Mouse (Mus musculus): Measurements from ENCODE around the gene Lyrm7. TPM values are rescaled to one million over a fixed set of nuclear protein-coding genes. Genes with fewer than 3 reads are reported as not detected.

The Lyrm7 gene
- 2.6 and 4.1 TPM in 2 replicates for polyA plus RNA-seq (2015; fragmentation: Nextera tagmentation; extraction: Ambion mirVana)

DNA sequence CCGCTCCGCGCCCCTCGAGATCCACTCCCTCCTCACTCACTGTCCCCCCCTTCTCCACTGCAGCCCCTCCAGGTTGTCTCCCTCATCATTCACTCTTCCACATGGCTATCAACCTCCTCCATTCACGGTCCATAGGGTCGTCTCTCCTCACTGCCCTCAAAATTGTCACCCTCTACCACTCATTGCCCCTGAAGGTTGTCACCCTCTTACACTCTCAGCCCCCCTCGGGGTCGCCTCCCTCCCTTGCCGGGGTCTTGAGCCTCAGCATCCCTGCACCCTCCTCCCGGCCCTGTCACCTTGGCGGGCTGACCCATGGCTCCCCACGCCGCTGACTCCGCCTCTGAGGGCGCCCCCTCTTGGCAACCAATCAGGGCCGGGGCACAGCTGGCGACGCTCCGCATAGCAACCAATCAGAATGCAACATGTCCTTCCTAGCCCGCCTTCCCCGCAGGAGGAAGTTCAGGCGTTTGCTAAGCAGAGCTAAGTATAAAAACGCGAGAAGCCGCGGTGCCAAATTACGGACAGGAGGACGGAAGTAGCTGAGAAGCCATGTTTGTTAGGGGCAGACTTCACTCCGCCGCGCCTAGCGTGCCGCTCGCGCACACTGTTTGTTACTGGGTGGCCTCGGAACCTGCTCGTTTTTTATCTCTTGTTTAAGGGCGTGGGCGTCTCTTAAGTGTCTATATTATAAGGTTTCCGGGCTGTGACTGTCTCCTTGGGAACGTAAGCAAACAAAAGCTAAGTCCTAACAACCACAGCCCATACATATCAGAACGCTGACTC, at the start of gene Lyrm7:
Gene Lyrm7 (minus strand): TSS at position 661 of the 783 bp plus-strand sequence.
- H3K9me3 ChIP-seq (replicated peaks), result no peaks in the 10 kb centered on the region
- H3K9ac ChIP-seq, result peak within 1 kb of the TSS; percentile 73
- H3K4me3 ChIP-seq (replicated peaks), result peak within 1 kb of the TSS; percentile 73
- peaks cover 41% of the 10 kb centered on the region for H3K4me1 ChIP-seq (replicated peaks)
- H3K36me3 ChIP-seq (replicated peaks), result no peaks in the 10 kb centered on the region
- H3K27me3 ChIP-seq, result no peaks in the 10 kb centered on the region
- ATAC-seq (ENCODE audit: insufficient read depth), result peak; percentile 96
- peak within 1 kb of the TSS; percentile 86 for H3K4me2 ChIP-seq
- WGBS (ENCODE audit: insufficient replicate concordance), result under 1% methylated on average over 42 of the region's 42 CpGs
- H3K27ac ChIP-seq (replicated peaks), result peak within 1 kb of the TSS; percentile 96

DNA sequence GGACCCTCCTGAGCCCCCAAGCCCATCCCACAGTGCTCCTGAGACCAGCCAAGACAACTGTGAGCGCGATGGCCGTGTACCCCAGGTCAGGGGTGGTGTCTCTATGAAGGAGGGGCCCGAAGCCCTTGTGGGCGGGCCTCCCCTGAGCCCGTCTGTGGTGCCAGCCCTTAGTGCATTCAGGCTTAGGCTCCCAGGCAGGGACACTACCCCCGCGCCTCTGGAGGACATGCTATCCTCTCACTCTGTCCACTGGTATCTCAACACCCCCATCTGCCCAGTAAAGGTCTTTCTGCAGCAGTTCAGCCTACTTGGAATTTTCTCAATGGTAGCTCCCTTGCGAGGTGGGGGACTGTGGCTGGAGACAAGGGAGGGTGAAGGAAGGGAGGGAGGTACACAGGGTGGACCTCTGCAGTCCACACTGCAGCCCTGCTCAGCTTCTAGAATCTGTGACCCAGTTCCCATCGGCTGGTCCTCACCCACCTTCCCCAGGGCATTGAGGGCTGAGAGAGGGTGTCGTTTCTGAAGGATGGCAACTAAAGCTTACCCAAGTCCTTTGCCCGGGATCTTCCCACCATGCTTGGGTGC, 49.5 kb upstream of the Lyrm7 start:
- Histone ChIP-seq H3K27ac (replicated peaks) (no peak overlapping the region), H3K27me3 (no peaks in the 10 kb centered on the region), H3K4me3 (replicated peaks) (no peak overlapping the region), H3K4me2 (no peak overlapping the region), H3K9me3 (replicated peaks) (no peaks in the 10 kb centered on the region), H3K36me3 (replicated peaks) (peaks cover 19% of the 10 kb centered on the region), H3K9ac (no peak overlapping the region), H3K4me1 (replicated peaks) (peaks cover 14% of the 10 kb centered on the region)
- ATAC-seq (ENCODE audit: insufficient read depth), result no peak
- WGBS (ENCODE audit: insufficient replicate concordance), result 79% methylated on average over 12 of the region's 12 CpGs

DNA sequence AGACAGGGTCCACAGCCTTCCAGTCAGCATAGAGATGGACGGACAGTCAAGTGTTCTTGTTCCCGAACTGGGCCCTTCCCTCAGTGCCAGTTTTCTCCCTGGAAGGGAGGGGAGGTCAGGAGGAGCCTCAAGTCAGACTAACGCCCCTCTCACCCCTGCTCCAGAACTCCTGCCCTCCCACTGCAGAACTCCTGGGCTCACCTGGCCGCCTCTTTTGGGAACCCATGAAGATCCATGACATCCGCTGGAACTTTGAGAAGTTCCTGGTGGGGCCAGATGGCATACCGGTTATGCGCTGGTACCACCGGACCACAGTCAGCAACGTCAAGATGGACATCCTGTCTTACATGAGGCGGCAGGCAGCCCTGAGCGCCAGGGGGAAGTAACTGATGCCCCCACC, 48.6 kb upstream of the Lyrm7 start:
- Histone ChIP-seq H3K4me1 (replicated peaks) (peaks cover 20% of the 10 kb centered on the region), H3K27ac (replicated peaks) (no peak overlapping the region), H3K4me3 (replicated peaks) (no peak overlapping the region), H3K9me3 (replicated peaks) (no peaks in the 10 kb centered on the region), H3K36me3 (replicated peaks) (peaks cover 12% of the 10 kb centered on the region; the same call in 1 of the 2 replicates), H3K27me3 (no peaks in the 10 kb centered on the region), H3K4me2 (no peak overlapping the region), H3K9ac (no peak overlapping the region)
- 68% methylated on average over 11 of the region's 11 CpGs for WGBS (ENCODE audit: insufficient replicate concordance)
- ATAC-seq (ENCODE audit: insufficient read depth), result no peak

DNA sequence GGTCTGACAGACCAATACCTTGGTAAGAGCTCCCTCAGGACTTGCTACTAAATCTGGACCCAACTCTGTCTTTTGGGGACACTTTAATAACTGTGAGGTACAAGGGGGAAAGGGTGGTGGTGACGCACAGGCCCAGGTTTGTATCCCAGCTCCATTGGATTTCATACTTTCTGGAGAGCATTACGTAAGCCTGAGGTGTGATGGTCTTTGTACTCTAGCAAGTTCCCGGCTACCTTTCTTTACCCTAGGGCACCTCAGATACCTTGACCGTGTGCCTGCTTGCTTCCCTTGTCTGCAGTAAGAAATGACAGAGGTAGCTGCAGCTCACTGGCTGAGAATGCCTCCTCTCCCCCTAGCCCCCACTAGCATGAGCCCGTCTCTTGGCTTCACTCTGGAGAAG, 46.5 kb upstream of the Lyrm7 start:
- Histone ChIP-seq H3K4me1 (replicated peaks) (peaks cover 33% of the 10 kb centered on the region), H3K4me2 (no peak overlapping the region), H3K4me3 (replicated peaks) (no peak overlapping the region), H3K27me3 (peaks cover 14% of the 10 kb centered on the region), H3K36me3 (replicated peaks) (peaks cover 12% of the 10 kb centered on the region; the same call in 1 of the 2 replicates), H3K9me3 (replicated peaks) (no peaks in the 10 kb centered on the region), H3K27ac (replicated peaks) (no peak overlapping the region), H3K9ac (no peak overlapping the region)
- 62% methylated on average over 5 of the region's 5 CpGs for WGBS (ENCODE audit: insufficient replicate concordance)
- no peak for ATAC-seq (ENCODE audit: insufficient read depth)

DNA sequence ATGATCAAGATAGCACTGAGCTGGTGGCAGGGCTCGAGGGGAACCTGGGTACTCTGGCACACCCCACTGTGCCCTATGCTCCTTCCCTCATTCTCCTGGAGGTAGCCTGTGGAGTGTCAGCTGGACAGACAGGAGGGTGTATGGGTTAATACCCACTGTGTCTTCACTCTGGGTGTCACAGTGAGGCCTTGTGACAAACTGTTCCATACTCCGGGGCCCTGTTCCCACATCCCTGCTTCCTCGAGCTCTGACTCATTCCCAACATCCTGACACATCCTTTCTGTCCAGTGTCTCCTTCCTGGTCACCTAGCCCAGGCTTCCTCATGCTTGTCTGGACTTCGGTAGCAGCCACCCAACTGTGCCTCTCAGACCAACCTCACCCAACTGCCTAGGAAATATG, 45.8 kb upstream of the Lyrm7 start:
- peaks cover 33% of the 10 kb centered on the region for H3K4me1 ChIP-seq (replicated peaks)
- ATAC-seq (ENCODE audit: insufficient read depth), result no peak
- no peaks in the 10 kb centered on the region for H3K9me3 ChIP-seq (replicated peaks)
- H3K27me3 ChIP-seq, result peaks cover 16% of the 10 kb centered on the region
- H3K4me2 ChIP-seq, result no peak overlapping the region
- peaks cover 12% of the 10 kb centered on the region; the same call in 1 of the 2 replicates for H3K36me3 ChIP-seq (replicated peaks)
- H3K4me3 ChIP-seq (replicated peaks), result no peak overlapping the region
- WGBS (ENCODE audit: insufficient replicate concordance), result 49% methylated on average over 4 of the region's 4 CpGs
- H3K9ac ChIP-seq, result no peak overlapping the region
- no peak overlapping the region for H3K27ac ChIP-seq (replicated peaks)

DNA sequence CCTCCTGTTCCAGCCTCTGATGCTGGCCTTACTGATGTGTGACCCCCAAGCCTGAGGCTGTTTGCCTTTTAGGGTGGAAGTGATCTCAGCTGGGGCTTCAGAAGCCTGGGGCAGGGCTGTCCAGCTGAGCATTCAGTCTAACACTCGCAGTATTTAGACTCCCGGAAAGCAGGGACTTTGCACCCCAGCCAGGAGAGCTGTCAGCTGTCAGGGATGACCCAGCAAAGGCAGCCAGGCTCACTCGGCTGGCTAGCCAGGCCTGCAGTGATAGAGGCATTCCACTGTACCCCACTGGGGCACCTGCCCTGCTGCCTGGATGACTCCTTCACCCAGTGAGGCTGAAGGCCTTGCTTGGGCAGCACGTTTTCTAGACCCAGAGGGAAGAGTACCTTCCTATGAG, 45.2 kb upstream of the Lyrm7 start:
- Histone ChIP-seq H3K27me3 (peaks cover 16% of the 10 kb centered on the region), H3K4me1 (replicated peaks) (peaks cover 33% of the 10 kb centered on the region), H3K27ac (replicated peaks) (0 out of 2 replicates have a peak overlapping the region, but pooled peaks have one; percentile 9), H3K9ac (no peak overlapping the region), H3K36me3 (replicated peaks) (peaks cover 12% of the 10 kb centered on the region; the same call in 1 of the 2 replicates), H3K9me3 (replicated peaks) (no peaks in the 10 kb centered on the region), H3K4me3 (replicated peaks) (no peak overlapping the region), H3K4me2 (no peak overlapping the region)
- 51% methylated on average over 4 of the region's 4 CpGs for WGBS (ENCODE audit: insufficient replicate concordance)
- ATAC-seq (ENCODE audit: insufficient read depth), result peak; percentile 61; the same call in 1 of the 2 replicates

DNA sequence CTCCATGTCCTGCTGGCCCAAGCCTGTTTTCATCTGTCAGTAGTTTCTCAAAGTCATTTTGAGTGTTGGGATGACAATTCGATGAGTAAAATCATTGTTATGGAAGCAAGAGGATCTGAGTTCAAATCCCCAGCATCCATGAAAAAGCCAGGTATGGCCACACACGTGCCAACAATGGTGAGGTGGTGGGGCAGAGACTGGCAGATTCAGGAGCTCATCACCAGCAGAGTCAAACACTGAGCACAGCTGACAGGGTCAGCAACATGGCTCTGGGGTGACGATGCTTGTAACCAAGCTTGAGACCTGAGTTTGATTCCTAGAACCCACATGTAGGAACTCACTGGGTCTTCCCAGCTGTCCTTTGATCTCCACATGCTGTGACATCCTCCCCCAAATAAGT, 44.4 kb upstream of the Lyrm7 start:
- WGBS (ENCODE audit: insufficient replicate concordance), result 68% methylated on average over 3 of the region's 3 CpGs
- Histone ChIP-seq H3K4me3 (replicated peaks) (no peak overlapping the region), H3K36me3 (replicated peaks) (0 out of 2 replicates have a peak, but pooled peaks cover 7% of the 10 kb centered on the region), H3K4me1 (replicated peaks) (peaks cover 33% of the 10 kb centered on the region), H3K27ac (replicated peaks) (no peak overlapping the region), H3K4me2 (no peak overlapping the region), H3K9ac (no peak overlapping the region), H3K9me3 (replicated peaks) (no peaks in the 10 kb centered on the region), H3K27me3 (peaks cover 16% of the 10 kb centered on the region)
- ATAC-seq (ENCODE audit: insufficient read depth), result no peak

DNA sequence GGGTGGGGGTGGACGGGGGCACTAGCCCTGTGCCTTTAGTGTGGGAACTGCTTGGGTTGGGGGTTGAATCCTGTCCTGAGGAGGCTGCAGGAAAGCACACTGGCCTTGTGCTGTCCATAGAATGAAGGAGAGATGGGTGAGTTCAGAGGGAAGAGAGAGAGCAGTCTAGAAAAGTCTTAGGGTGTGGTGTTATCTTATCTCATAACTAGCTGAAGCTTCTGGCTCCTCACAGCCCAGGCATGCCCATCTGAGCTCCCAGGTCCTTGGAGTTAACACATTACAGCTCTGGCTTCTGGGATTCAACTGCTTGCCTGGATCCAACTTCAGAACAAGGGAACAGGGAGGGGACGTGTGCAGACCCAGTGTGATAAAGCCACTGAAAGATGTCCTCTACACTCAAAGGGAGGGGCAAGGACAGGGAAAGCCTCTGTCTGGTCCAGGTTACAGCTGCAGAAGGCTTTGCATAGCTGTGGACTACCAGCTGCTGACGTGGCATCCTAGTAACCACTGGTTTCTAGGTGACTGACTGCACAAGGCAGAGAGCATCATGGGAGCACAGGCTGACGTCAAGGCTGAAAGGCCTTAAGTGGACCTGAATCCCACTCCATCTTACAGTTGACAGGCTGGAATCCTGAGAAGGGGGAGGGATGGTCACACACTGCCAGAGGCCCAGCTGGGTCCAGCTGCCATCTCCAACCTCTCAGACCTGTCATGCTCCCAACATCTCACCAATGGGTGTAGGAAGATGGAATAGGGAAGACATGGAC, 43.4 kb upstream of the Lyrm7 start:
- H3K4me3 ChIP-seq (replicated peaks), result no peak overlapping the region
- peaks cover 33% of the 10 kb centered on the region for H3K4me1 ChIP-seq (replicated peaks)
- H3K36me3 ChIP-seq (replicated peaks), result 0 out of 2 replicates have a peak, but pooled peaks cover 4% of the 10 kb centered on the region
- ATAC-seq (ENCODE audit: insufficient read depth), result no peak
- no peak overlapping the region for H3K9ac ChIP-seq
- no peaks in the 10 kb centered on the region for H3K9me3 ChIP-seq (replicated peaks)
- H3K27me3 ChIP-seq, result peaks cover 16% of the 10 kb centered on the region
- 40% methylated on average over 4 of the region's 4 CpGs for WGBS (ENCODE audit: insufficient replicate concordance)
- no peak overlapping the region for H3K4me2 ChIP-seq
- no peak overlapping the region for H3K27ac ChIP-seq (replicated peaks)

DNA sequence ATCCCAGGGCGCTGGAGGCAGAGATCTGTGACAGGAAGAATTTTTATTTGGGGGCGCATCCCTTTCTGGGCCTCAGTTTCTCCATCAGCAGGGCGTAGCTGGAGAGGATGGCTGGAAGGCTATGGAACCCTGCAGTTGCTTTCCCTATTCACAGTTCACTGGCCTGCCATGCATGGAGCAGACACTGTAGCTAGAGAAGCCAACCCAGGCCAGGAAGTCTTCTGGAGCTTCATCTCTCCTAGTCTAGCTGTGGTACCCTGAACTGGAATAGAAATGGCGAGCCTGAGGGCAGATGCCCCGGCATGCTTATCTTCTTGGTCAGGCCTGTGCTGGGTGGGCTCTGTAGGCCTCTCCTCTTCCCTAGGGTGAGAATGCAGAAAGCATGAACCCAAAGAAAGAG, 42.6 kb upstream of the Lyrm7 start:
- Histone ChIP-seq H3K4me1 (replicated peaks) (peaks cover 33% of the 10 kb centered on the region), H3K27ac (replicated peaks) (no peak overlapping the region), H3K4me2 (peak overlapping the region; percentile 63), H3K9ac (no peak overlapping the region), H3K9me3 (replicated peaks) (no peaks in the 10 kb centered on the region), H3K4me3 (replicated peaks) (peak overlapping the region; percentile 49), H3K36me3 (replicated peaks) (no peaks in the 10 kb centered on the region), H3K27me3 (peaks cover 16% of the 10 kb centered on the region)
- ATAC-seq (ENCODE audit: insufficient read depth), result no peak
- 48% methylated on average over 5 of the region's 5 CpGs for WGBS (ENCODE audit: insufficient replicate concordance)

DNA sequence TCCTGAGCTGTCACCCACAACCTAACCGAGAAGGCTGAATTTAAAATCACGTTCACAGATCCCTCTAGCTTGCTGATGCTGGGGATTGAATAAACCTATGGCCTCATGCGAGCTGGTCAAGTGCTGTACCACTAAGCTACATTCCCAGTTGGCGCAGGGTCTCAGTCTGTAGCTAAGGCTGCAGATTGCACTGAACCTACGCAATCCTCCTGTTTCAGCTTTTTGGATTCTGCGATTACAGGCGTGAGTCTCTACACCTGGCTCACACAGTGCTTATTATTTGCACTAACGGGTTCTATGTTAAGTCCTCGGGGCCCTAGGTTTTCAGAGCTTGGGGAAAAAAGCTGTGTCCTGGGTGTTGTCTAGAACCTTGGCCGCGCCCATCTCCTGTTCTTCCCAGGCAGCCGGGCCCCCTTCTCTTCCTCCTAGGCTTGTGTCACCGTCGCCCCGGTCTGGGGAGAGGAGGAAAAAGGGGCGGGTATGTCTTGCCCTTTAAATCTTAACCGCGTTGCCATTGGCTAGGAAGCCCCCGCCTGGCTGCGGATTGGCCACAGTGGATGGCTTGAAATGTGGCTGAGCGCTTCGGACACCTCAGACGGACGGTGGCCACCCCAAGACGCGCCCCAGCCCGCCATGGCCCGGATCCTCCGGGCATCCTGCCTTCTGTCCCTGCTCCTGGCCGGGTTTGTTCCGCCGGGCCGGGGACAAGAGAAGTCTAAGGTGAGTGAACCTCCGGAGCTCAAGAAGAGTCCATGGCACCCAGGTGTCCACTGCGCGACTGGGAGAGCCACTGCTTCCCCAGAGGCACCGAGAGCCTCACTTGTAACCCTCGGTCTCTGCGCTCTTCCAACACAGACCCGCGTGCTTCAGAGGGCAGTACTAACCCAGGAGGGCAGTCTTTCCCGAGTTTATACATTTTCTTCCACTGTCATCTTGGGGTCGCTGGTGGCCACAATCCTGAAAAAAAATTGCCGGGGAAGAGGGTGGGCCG, 41.9 kb upstream of the Lyrm7 start, which contains the start of gene Gpx3:
Gene Gpx3 (plus strand): TSS at position 121 of the 991 bp plus-strand sequence.
- peak; percentile 63 for ATAC-seq (ENCODE audit: insufficient read depth)
- peak within 1 kb of the TSS; percentile 63 for H3K4me2 ChIP-seq
- H3K4me1 ChIP-seq (replicated peaks), result peaks cover 33% of the 10 kb centered on the region
- 15% methylated on average over 45 of the region's 45 CpGs for WGBS (ENCODE audit: insufficient replicate concordance)
- peak within 1 kb of the TSS; percentile 49 for H3K4me3 ChIP-seq (replicated peaks)
- peak within 1 kb of the TSS; percentile 19; the same call in 1 of the 2 replicates for H3K9ac ChIP-seq
- no peaks in the 10 kb centered on the region for H3K36me3 ChIP-seq (replicated peaks)
- peaks cover 16% of the 10 kb centered on the region for H3K27me3 ChIP-seq
- no peak within 1 kb of the TSS for H3K27ac ChIP-seq (replicated peaks)
- H3K9me3 ChIP-seq (replicated peaks), result no peaks in the 10 kb centered on the region
